Mouse (Mus musculus): Measurements from ENCODE around the gene Pms1.
"Not testable (repeated sequence)": the region's sequence is repeated elsewhere in the genome, so short reads cannot be mapped to it uniquely, and the experiment has no call there.

The Pms1 gene

GRCm38 (mm10) chr1:53296581-53297383 is at the start of gene Pms1, which contains the start of the genes Ormdl1 and Gm28778:
Pms1 (minus strand) TSS chr1:53297018.
Ormdl1 (plus strand) TSS chr1:53297095.
Gm28778 (plus strand) TSS chr1:53297111.
- peak; percentile 94 for DNase-seq (ENCODE audit: low spot score)

- no peak for DNase-seq (ENCODE audit: low spot score)
These were observed 44.3 kb upstream of the Pms1 start for GRCm38 (mm10) chr1:53341071-53341470.

- not testable (repeated sequence) for DNase-seq (ENCODE audit: low spot score)
These were observed 40.6 kb upstream of the Pms1 start for GRCm38 (mm10) chr1:53337403-53337802.

- no peak for DNase-seq (ENCODE audit: low spot score)
These were observed 38.6 kb upstream of the Pms1 start for GRCm38 (mm10) chr1:53335465-53335864.

- DNase-seq (ENCODE audit: low spot score): not testable (repeated sequence)
These were observed 36.7 kb upstream of the Pms1 start for GRCm38 (mm10) chr1:53333527-53333926.

GRCm38 (mm10) chr1:53324827-53325494 is 28.1 kb upstream of the Pms1 start:
- DNase-seq (ENCODE audit: low spot score): no peak

- DNase-seq (ENCODE audit: low spot score): no peak
These were observed 27.5 kb upstream of the Pms1 start for GRCm38 (mm10) chr1:53324277-53324676.

GRCm38 (mm10) chr1:53323254-53323653 is 26.4 kb upstream of the Pms1 start:
- no peak for DNase-seq (ENCODE audit: low spot score)

- no peak for DNase-seq (ENCODE audit: low spot score)
These were observed 25.0 kb upstream of the Pms1 start for GRCm38 (mm10) chr1:53321662-53322344.

GRCm38 (mm10) chr1:53312989-53313967 is 16.5 kb upstream of the Pms1 start, which contains the start of gene Osgepl1:
Osgepl1 (plus strand) TSS chr1:53313624.
- DNase-seq (ENCODE audit: low spot score): peak; percentile 90

- DNase-seq (ENCODE audit: low spot score): no peak
These were observed 3.7 kb upstream of the Pms1 start for GRCm38 (mm10) chr1:53300506-53300905.

- no peak for DNase-seq (ENCODE audit: low spot score)
These were observed 5.6 kb downstream of the Pms1 start for GRCm38 (mm10) chr1:53291197-53291596.

GRCm38 (mm10) chr1:53272646-53273045 is 24.2 kb downstream of the Pms1 start:
- DNase-seq (ENCODE audit: low spot score): peak; percentile 47

GRCm38 (mm10) chr1:53269901-53270300 is 26.9 kb downstream of the Pms1 start:
- no peak for DNase-seq (ENCODE audit: low spot score)

- DNase-seq (ENCODE audit: low spot score): not testable (repeated sequence)
These were observed 31.7 kb downstream of the Pms1 start for GRCm38 (mm10) chr1:53264958-53265612.

GRCm38 (mm10) chr1:53226063-53226462 is 70.8 kb downstream of the Pms1 start:
- DNase-seq (ENCODE audit: low spot score): no peak

GRCm38 (mm10) chr1:53225616-53226015 is 71.2 kb downstream of the Pms1 start:
- DNase-seq (ENCODE audit: low spot score): no peak

GRCm38 (mm10) chr1:53224775-53225174 is 72.0 kb downstream of the Pms1 start:
- no peak for DNase-seq (ENCODE audit: low spot score)

GRCm38 (mm10) chr1:53210136-53210535 is 86.7 kb downstream of the Pms1 start:
- no peak for DNase-seq (ENCODE audit: low spot score)

GRCm38 (mm10) chr1:53203902-53204301 is 92.9 kb downstream of the Pms1 start:
- no peak for DNase-seq (ENCODE audit: low spot score)
